Mouse (Mus musculus): ENCODE measurements around the gene Prg4.

The Prg4 gene

DNA sequence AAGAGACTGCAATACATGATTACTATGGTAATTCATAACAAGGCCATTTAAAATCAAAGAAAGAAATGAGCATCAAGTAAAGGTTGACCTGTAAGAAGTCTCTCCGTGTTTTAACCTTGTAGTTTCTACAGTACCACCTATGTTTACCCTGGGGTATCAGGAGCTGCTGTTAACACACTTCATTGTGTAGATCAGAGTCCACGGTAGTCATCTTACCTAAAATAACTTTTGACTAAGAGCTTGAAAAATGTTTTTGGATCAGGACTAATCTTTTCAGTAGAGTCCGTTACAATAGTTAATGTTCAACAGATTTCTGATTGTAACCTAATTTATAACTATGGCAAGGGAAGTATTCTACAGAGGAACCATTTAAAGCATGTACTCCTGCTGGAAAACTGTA, 61.4 kb downstream of the Prg4 start:
- DNase-seq (ENCODE audit: low spot score): no peak

DNA sequence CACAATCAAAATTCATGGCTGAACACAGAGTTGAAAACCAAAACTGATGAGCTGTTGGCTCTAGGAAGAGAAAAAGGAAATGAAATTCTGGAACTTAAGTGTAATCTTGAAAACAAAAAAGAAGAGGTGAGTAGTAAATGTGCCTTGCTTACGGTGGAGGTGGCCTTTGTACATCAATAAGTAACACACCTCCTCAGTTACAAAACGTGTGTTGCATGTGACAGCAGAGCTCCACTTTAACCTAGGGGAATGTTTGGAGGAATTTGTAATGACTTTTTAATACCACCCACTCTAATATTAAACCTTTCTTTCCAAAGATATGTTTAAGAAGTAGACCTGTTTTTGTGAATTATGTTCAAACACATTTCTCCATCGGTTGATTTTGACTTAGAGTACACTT, 62.1 kb downstream of the Prg4 start:
- DNase-seq (ENCODE audit: low spot score): no peak

Measured in left cerebral cortex, adult 11 months (tissue).